Mouse (Mus musculus) kidney, embryonic 14.5 days (tissue): ENCODE measurements at regions not wholly inside any gene's neighbourhood (a gene's known extent, or its start where the extent isn't known, plus 50 kb on each side); places are given as distances from the start of the nearest gene placed in this dataset.
A peak's percentile ranks its signal among the peaks of the same experiment; 100 is the strongest.

ENCODE experiments used
- ATAC-seq: fragments of 200-750 bp; cut with Nextera tagmentation; 2 replicates; pipeline ENCODE4 v1.8.0; 2017; ENCODE audit warnings: moderate number of reproducible peaks, mild to moderate bottlenecking, moderate TSS enrichment, moderate library complexity; ENCODE audit not compliant: low FRiP score, low TSS enrichment
- H3K27ac ChIP-seq: fragments of 300-500 bp; sonication (generic); 2 replicates; pipeline ENCODE4 v1.5.1; 2014; ENCODE audit warnings: low read depth, mild to moderate bottlenecking, low read length, moderate library complexity, mixed read lengths
- H3K27me3 ChIP-seq: fragments of 300-500 bp; sonication (generic); 2 replicates; pipeline ENCODE4 v1.6.1; 2014; ENCODE audit warnings: mild to moderate bottlenecking, low read length; ENCODE audit not compliant: control insufficient read depth, insufficient read depth
- H3K36me3 ChIP-seq: fragments of 300-500 bp; sonication (generic); 2 replicates; pipeline ENCODE4 v1.6.1; 2014; ENCODE audit warnings: low read length, mixed read lengths; ENCODE audit not compliant: control insufficient read depth, insufficient read depth
- H3K4me1 ChIP-seq: fragments of 300-500 bp; sonication (generic); 2 replicates; pipeline ENCODE4 v1.6.1; 2014; ENCODE audit warnings: low read length, mixed read lengths; ENCODE audit not compliant: control insufficient read depth, insufficient read depth
- H3K4me2 ChIP-seq: fragments of 300-500 bp; sonication (generic); replicated peaks from 2 replicates; pipeline ENCODE4 v1.6.1; 2014; ENCODE audit warnings: low read depth, mild to moderate bottlenecking, low read length
- H3K4me3 ChIP-seq: fragments of 300-500 bp; sonication (generic); 2 replicates; pipeline ENCODE4 v1.5.1; 2014; ENCODE audit warnings: mild to moderate bottlenecking, low read length
- H3K9ac ChIP-seq: fragments of 300-500 bp; sonication (generic); 2 replicates; pipeline ENCODE4 v1.6.1; 2014; ENCODE audit warnings: low read depth, mild to moderate bottlenecking, low read length, moderate library complexity
- H3K9me3 ChIP-seq: fragments of 300-500 bp; sonication (generic); 2 replicates; pipeline ENCODE4 v1.6.1; 2016; ENCODE audit warnings: low read length; ENCODE audit not compliant: control insufficient read depth
- WGBS: fragments of 180-500 bp; shearing (Covaris S2); extraction: QIAGEN DNeasy Blood & Tissue Kit; methylation state at CpG from one replicate; pipeline ENCODE4 v1.1.7; 2014; 5-methylcytosine and 5-hydroxymethylcytosine counted together

GRCm38 (mm10) chr2:124953015-124953414, 114.9 kb upstream of the Slc24a5 start:
- no peak for ATAC-seq
- H3K9ac ChIP-seq: no peak overlapping the region

DNA sequence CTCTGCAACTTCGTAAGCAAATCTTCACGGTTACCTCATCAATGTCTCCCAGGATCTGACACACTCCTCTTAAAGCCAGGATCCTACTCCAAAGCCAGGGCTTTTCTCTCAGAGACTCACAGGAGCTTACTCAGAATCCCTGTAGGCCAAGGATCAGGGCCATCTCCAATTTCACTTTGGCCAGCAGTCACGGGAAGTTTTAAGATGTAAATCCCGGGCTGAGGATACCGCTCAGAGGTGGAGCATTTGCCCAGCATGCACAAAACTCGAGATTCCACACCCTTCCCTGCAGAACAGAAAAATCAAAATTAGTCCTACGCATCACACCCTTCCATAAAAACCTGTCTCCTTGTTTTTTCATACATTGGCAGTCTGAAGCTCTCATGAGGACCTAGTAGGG, 112.1 kb upstream of the Slc24a5 start:
- H3K27ac ChIP-seq: no peak overlapping the region
- ATAC-seq: no peak
- no peaks in the 10 kb centered on the region for H3K9me3 ChIP-seq
- no peaks in the 10 kb centered on the region for H3K4me1 ChIP-seq
- H3K36me3 ChIP-seq: no peaks in the 10 kb centered on the region
- H3K4me2 ChIP-seq: no peak overlapping the region
- no peak overlapping the region for H3K4me3 ChIP-seq
- no peaks in the 10 kb centered on the region for H3K27me3 ChIP-seq
- WGBS: 47% methylated on average over 7 of the region's 7 CpGs
- no peak overlapping the region for H3K9ac ChIP-seq

More at GRCm38 (mm10) chr2:124953015-124953414, 114.9 kb upstream of the Slc24a5 start:
- 0 out of 2 replicates have a peak, but pooled peaks cover 5% of the 10 kb centered on the region for H3K4me1 ChIP-seq
- 62% methylated on average over 5 of the region's 5 CpGs for whole genome bisulfite sequencing
- no peaks in the 10 kb centered on the region for H3K9me3 ChIP-seq
- H3K36me3 ChIP-seq: no peaks in the 10 kb centered on the region
- H3K4me2 ChIP-seq: no peak overlapping the region
- no peak overlapping the region for H3K4me3 ChIP-seq
- H3K27me3 ChIP-seq: no peaks in the 10 kb centered on the region
- H3K27ac ChIP-seq: no peak overlapping the region

- Histone ChIP-seq H3K27me3 (no peaks in the 10 kb centered on the region), H3K36me3 (no peaks in the 10 kb centered on the region), H3K9ac (no peak overlapping the region), H3K27ac (no peak overlapping the region), H3K4me3 (no peak overlapping the region), H3K9me3 (no peaks in the 10 kb centered on the region), H3K4me1 (no peaks in the 10 kb centered on the region), H3K4me2 (no peak overlapping the region)
- 88% methylated on average over 5 of the region's 5 CpGs for WGBS
- ATAC-seq: no peak
Observed at GRCm38 (mm10) chr2:124959431-124959830, 108.5 kb upstream of the Slc24a5 start.

GRCm38 (mm10) chr2:124971826-124972749, 95.8 kb upstream of the Slc24a5 start:
- no peaks in the 10 kb centered on the region for H3K27me3 ChIP-seq
- H3K4me2 ChIP-seq: no peak overlapping the region
- no peak overlapping the region for H3K27ac ChIP-seq
- 39% methylated on average over 17 of the region's 17 CpGs for WGBS
- H3K4me1 ChIP-seq: no peaks in the 10 kb centered on the region
- no peaks in the 10 kb centered on the region for H3K36me3 ChIP-seq
- no peak overlapping the region for H3K9ac ChIP-seq
- ATAC-seq: peak; percentile 60; the same call in 1 of the 2 replicates
- H3K9me3 ChIP-seq: no peaks in the 10 kb centered on the region
- H3K4me3 ChIP-seq: no peak overlapping the region

- H3K9ac ChIP-seq: no peak overlapping the region
- no peaks in the 10 kb centered on the region for H3K4me1 ChIP-seq
- H3K4me2 ChIP-seq: no peak overlapping the region
- no peaks in the 10 kb centered on the region for H3K27me3 ChIP-seq
- ATAC-seq: no peak
- no peaks in the 10 kb centered on the region for H3K36me3 ChIP-seq
- H3K4me3 ChIP-seq: no peak overlapping the region
- H3K27ac ChIP-seq: no peak overlapping the region
- 71% methylated on average over 3 of the region's 3 CpGs for WGBS
- no peaks in the 10 kb centered on the region for H3K9me3 ChIP-seq
Observed at GRCm38 (mm10) chr2:124975106-124975505, 92.8 kb upstream of the Slc24a5 start.

- Histone ChIP-seq H3K4me2 (no peak overlapping the region), H3K9me3 (no peaks in the 10 kb centered on the region), H3K36me3 (no peaks in the 10 kb centered on the region), H3K27me3 (no peaks in the 10 kb centered on the region), H3K4me3 (no peak overlapping the region), H3K27ac (no peak overlapping the region), H3K9ac (no peak overlapping the region), H3K4me1 (no peaks in the 10 kb centered on the region)
- 91% methylated on average over 2 of the region's 2 CpGs for WGBS
- no peak for ATAC-seq
Observed at GRCm38 (mm10) chr2:124990976-124991375, 76.9 kb upstream of the Slc24a5 start.

DNA sequence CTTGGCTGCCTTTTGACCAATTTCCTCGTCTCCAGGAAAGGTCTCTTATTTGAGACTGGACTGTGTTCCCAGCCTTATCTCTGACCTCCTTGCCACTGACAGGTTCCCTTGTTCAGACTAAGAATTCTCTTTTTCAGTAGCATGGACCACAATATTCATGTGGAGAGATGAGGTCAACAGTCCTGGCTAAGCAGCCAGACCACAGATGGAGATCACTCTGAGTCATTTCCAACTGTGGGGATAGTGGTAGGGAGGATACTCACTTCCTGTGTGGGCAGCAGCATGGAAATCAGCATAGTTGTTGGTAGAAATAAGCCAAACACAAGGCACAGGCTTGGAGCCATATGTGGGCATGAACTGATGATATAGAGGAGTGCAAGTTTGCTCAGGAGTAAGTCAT, 52.9 kb upstream of the Slc24a5 start:
- WGBS: 86% methylated on average over 1 of the region's 1 CpGs
- Histone ChIP-seq H3K27ac (no peak overlapping the region), H3K9ac (no peak overlapping the region), H3K4me3 (no peak overlapping the region), H3K4me2 (no peak overlapping the region), H3K4me1 (no peaks in the 10 kb centered on the region), H3K36me3 (no peaks in the 10 kb centered on the region), H3K27me3 (no peaks in the 10 kb centered on the region), H3K9me3 (no peaks in the 10 kb centered on the region)
- ATAC-seq: no peak

DNA sequence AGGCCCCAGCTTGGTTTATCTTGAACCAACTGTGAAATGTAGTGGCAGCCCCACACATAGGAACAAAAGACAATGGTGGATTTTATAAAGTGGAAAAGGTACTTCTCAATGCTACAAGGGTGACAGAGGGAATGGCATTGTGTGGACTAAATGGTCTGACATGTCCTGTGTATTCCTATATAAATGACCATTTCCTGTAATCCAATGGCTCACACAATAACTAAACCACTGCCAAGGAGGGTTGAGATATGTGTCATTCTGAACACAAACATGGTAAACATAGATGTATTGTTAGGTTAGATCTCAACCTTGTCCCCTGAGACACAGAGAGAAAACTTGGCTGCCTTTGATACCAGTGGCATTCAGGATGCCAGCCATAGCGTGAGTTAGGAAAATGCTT, 51.0 kb upstream of the Slc24a5 start:
- no peaks in the 10 kb centered on the region for H3K4me1 ChIP-seq
- no peak for ATAC-seq
- no peak overlapping the region for H3K27ac ChIP-seq
- H3K9me3 ChIP-seq: no peaks in the 10 kb centered on the region
- no peaks in the 10 kb centered on the region for H3K27me3 ChIP-seq
- WGBS: 97% methylated on average over 1 of the region's 1 CpGs
- no peak overlapping the region for H3K4me3 ChIP-seq
- H3K9ac ChIP-seq: no peak overlapping the region
- no peak overlapping the region for H3K4me2 ChIP-seq
- no peaks in the 10 kb centered on the region for H3K36me3 ChIP-seq
